Mouse (Mus musculus) olfactory bulb, adult 2 months (tissue): ENCODE data around the gene B3gnt2.

ENCODE experiments used
- CTCF ChIP-seq: fragments of 200-500 bp; IDR thresholded peaks from 2 replicates; pipeline ENCODE4 v1.5.1; 2012; ENCODE audit warnings: low read depth, mild to moderate bottlenecking, low read length, moderate library complexity; ENCODE audit not compliant: insufficient read depth
- POLR2A ChIP-seq: fragments of 200-500 bp; IDR thresholded peaks from 2 replicates; pipeline ENCODE4 v1.6.1; 2012; ENCODE audit warnings: mild to moderate bottlenecking, low read depth, low read length, moderate library complexity; ENCODE audit not compliant: insufficient read depth

- no peak for TF ChIP-seq CTCF
- TF ChIP-seq POLR2A, result no peak
These were observed 42.4 kb downstream of the B3gnt2 start for GRCm38 (mm10) chr11:22818371-22818770.
